Mouse (Mus musculus) E14TG2a.4 (cell line): ENCODE measurements around the gene Bmpr2.
"Not testable (repeated sequence)": the region's sequence is repeated elsewhere in the genome, so short reads cannot be mapped to it uniquely, and the experiment has no call there.

Experiments used
- CTCF ChIP-seq: conservative IDR thresholded peaks from 2 replicates; pipeline ENCODE4 v1.5.1; 2014; ENCODE audit warnings: low read length
- NANOG ChIP-seq: IDR thresholded peaks from 2 replicates; pipeline ENCODE4 v1.6.1; 2014; ENCODE audit warnings: borderline replicate concordance, low read length, mixed read lengths
- POU5F1 ChIP-seq: IDR thresholded peaks from 2 replicates; pipeline ENCODE4 v1.6.1; 2014; ENCODE audit warnings: low read length, borderline replicate concordance

- peak; percentile 46 for TF ChIP-seq CTCF
- TF ChIP-seq NANOG, POU5F1: not testable (repeated sequence)
These were observed 13.5 kb upstream of the Bmpr2 start for GRCm38 (mm10) chr1:59749724-59750123.
